Mouse (Mus musculus): ENCODE measurements around the gene Man1c1. TPM values are rescaled to one million over a fixed set of nuclear protein-coding genes. Genes with fewer than 3 reads are reported as not detected.

The Man1c1 gene
- polyA plus RNA-seq, 1 experiment from 2014 or later = 6.3 TPM

- H3K36me3 ChIP-seq = no peaks in the 10 kb centered on the region
- no peak overlapping the region for H3K27ac ChIP-seq (replicated peaks)
- no peaks in the 10 kb centered on the region for H3K9me3 ChIP-seq
- no peak overlapping the region for H3K4me3 ChIP-seq
- no peak for ATAC-seq (ENCODE audit: extremely low read depth, insufficient number of reproducible peaks, low FRiP score, low TSS enrichment)
- no peak overlapping the region for H3K4me2 ChIP-seq
- H3K4me1 ChIP-seq = peaks cover 69% of the 10 kb centered on the region
- H3K9ac ChIP-seq = no peak overlapping the region
- WGBS = 82% methylated on average over 12 of the region's 12 CpGs
- H3K27me3 ChIP-seq (replicated peaks) = no peaks in the 10 kb centered on the region
Observed at GRCm38 (mm10) chr4:134673882-134674463, 30.1 kb downstream of the Man1c1 start.

- Histone ChIP-seq H3K4me3 (no peak overlapping the region), H3K36me3 (no peaks in the 10 kb centered on the region), H3K4me1 (peaks cover 69% of the 10 kb centered on the region), H3K4me2 (no peak overlapping the region), H3K9ac (no peak overlapping the region), H3K9me3 (no peaks in the 10 kb centered on the region), H3K27me3 (replicated peaks) (no peaks in the 10 kb centered on the region), H3K27ac (replicated peaks) (no peak overlapping the region)
- 92% methylated on average over 8 of the region's 8 CpGs for WGBS
- ATAC-seq (ENCODE audit: extremely low read depth, insufficient number of reproducible peaks, low FRiP score, low TSS enrichment) = no peak
Observed at GRCm38 (mm10) chr4:134673151-134673550, 30.9 kb downstream of the Man1c1 start.

GRCm38 (mm10) chr4:134672326-134672725 is 31.8 kb downstream of the Man1c1 start:
- H3K27ac ChIP-seq (replicated peaks) = no peak overlapping the region
- no peaks in the 10 kb centered on the region for H3K9me3 ChIP-seq
- no peak for ATAC-seq (ENCODE audit: extremely low read depth, insufficient number of reproducible peaks, low FRiP score, low TSS enrichment)
- no peak overlapping the region for H3K4me3 ChIP-seq
- 84% methylated on average over 8 of the region's 8 CpGs for WGBS
- peaks cover 62% of the 10 kb centered on the region for H3K4me1 ChIP-seq
- H3K36me3 ChIP-seq = no peaks in the 10 kb centered on the region
- peak overlapping the region; percentile 28; the same call in 1 of the 2 replicates for H3K9ac ChIP-seq
- no peak overlapping the region for H3K4me2 ChIP-seq
- no peaks in the 10 kb centered on the region for H3K27me3 ChIP-seq (replicated peaks)

DNA sequence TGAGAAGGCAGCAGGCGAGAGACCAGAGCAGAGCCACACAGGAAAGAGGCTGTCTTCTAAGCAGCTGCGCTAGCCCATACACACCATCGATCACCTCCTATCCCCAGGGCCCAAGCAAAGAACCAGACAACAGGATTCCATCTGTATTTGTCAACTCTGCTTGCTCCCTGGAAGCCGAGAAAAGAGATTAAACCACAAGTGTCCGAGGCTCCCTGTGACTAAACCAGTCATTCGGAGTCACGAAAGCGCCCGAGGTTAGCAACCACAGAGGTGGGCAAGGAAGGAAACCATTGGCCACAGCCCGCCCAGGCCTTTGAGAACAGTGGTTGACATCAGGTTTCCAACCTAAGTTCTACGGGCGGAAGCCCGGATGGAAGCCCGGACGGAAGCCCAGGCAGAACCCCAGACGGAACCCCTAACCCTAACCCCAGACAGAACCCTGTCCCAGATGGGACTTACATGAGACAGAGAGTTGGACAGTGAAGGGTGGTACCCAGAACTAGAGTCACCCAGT is 32.4 kb downstream of the Man1c1 start:
- H3K4me2 ChIP-seq = no peak overlapping the region
- H3K36me3 ChIP-seq = no peaks in the 10 kb centered on the region
- ATAC-seq (ENCODE audit: extremely low read depth, insufficient number of reproducible peaks, low FRiP score, low TSS enrichment) = no peak
- no peak overlapping the region for H3K27ac ChIP-seq (replicated peaks)
- H3K9ac ChIP-seq = no peak overlapping the region
- H3K4me1 ChIP-seq = peaks cover 56% of the 10 kb centered on the region
- H3K27me3 ChIP-seq (replicated peaks) = no peaks in the 10 kb centered on the region
- 76% methylated on average over 16 of the region's 16 CpGs for WGBS
- H3K4me3 ChIP-seq = no peak overlapping the region
- H3K9me3 ChIP-seq = no peaks in the 10 kb centered on the region

DNA sequence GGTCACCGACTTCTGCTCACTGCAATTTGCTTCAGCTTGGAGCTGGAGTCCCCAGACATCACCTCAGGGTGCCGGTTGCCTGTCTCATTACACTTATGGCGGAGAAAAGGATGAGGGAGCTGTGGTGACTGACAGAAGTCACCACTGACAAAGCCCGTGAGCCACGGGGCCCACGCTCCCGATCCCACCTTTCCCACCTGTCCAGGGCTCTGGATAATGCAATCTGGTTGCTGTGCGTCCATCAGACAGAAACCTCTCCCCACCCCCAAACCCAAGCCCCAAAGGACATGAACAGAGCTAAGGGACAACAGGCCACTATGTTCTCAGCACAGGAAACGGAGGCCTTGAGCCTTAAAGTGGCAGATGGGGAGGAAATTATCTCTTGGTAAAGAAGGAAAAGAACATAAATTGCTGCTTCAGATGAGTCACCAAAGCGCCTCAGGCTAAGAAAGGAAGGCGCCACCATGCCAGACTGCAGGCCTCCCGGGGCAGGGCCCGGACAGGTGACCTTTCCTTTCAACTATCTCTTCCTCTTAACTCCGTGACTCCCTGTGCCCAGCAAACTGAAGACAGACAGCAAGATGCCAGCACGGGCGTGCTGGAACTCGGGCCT is 34.2 kb downstream of the Man1c1 start:
- H3K9me3 ChIP-seq = no peaks in the 10 kb centered on the region
- ATAC-seq (ENCODE audit: extremely low read depth, insufficient number of reproducible peaks, low FRiP score, low TSS enrichment) = no peak
- H3K4me1 ChIP-seq = peaks cover 37% of the 10 kb centered on the region
- no peak overlapping the region for H3K4me3 ChIP-seq
- no peaks in the 10 kb centered on the region for H3K27me3 ChIP-seq (replicated peaks)
- peak overlapping the region; percentile 28; the same call in 1 of the 2 replicates for H3K9ac ChIP-seq
- 52% methylated on average over 17 of the region's 17 CpGs for WGBS
- H3K27ac ChIP-seq (replicated peaks) = 0 out of 2 replicates have a peak overlapping the region, but pooled peaks have one; percentile 12
- H3K4me2 ChIP-seq = no peak overlapping the region
- no peaks in the 10 kb centered on the region for H3K36me3 ChIP-seq

DNA sequence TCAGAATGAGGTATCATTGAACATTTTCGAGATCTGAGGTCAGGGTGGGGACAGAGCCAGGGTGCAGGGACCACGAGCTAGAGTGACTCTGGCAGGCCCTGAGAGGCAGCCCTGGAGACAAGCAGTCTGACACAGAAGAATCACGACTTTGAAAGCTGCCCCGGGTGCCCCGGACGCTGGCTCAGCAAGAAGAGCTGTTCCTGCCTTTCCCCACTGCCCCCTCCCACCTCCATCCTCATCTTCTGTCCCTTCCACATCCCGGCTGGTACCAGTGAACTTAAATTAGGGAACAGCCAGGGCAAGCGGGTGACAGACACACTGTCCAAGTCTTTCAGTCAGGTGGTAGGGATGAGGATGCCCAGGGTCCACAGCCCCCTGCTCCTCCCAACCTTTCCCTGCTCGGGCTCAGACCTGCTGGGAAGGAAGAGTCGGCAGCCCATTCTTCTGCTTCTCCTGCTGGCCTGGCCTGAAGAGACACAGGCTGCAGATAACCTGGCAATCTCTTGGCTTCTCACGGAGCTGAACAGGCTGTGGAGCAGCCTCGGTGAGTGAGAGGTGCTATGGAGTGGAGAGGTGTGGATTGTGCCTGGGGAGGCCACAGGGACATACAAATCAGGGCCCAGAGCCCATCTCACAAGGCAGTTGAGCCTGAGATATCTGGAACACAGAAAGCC is 35.6 kb downstream of the Man1c1 start:
- H3K27me3 ChIP-seq (replicated peaks) = no peaks in the 10 kb centered on the region
- H3K9ac ChIP-seq = peak overlapping the region; percentile 64
- peaks cover 44% of the 10 kb centered on the region for H3K4me1 ChIP-seq
- WGBS = 43% methylated on average over 12 of the region's 12 CpGs
- no peaks in the 10 kb centered on the region for H3K36me3 ChIP-seq
- no peak overlapping the region for H3K4me3 ChIP-seq
- no peak overlapping the region for H3K4me2 ChIP-seq
- no peak overlapping the region; the same call in 1 of the 2 replicates for H3K27ac ChIP-seq (replicated peaks)
- H3K9me3 ChIP-seq = no peaks in the 10 kb centered on the region
- ATAC-seq (ENCODE audit: extremely low read depth, insufficient number of reproducible peaks, low FRiP score, low TSS enrichment) = no peak

GRCm38 (mm10) chr4:134666391-134666790 is 37.7 kb downstream of the Man1c1 start:
- Histone ChIP-seq H3K4me3 (no peak overlapping the region), H3K36me3 (no peaks in the 10 kb centered on the region), H3K4me2 (no peak overlapping the region), H3K9ac (no peak overlapping the region), H3K27me3 (replicated peaks) (no peaks in the 10 kb centered on the region), H3K4me1 (peaks cover 60% of the 10 kb centered on the region), H3K27ac (replicated peaks) (no peak overlapping the region), H3K9me3 (no peaks in the 10 kb centered on the region)
- 83% methylated on average over 19 of the region's 19 CpGs for WGBS
- ATAC-seq (ENCODE audit: extremely low read depth, insufficient number of reproducible peaks, low FRiP score, low TSS enrichment) = no peak

DNA sequence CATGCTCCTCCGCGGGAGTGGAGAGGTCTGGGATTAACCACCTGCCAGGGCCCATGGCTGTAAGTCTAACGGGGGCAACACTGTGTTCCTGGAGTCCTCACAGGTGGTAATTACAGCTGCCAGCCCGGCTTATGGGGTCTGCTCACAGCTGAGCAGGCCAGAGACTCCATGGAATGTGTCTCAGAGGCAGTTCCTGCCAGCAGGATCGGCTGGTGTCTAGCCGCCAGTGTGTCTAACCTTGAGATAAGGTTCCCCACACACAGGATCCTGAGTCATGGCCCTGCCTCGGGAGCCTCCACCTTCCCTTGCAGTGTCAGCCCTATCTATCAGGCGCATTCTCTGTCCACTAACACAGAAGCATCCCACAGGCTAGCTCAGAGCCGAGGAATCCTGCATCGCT is 41.0 kb downstream of the Man1c1 start:
- peak overlapping the region; percentile 60; the same call in 1 of the 2 replicates for H3K9ac ChIP-seq
- H3K27ac ChIP-seq (replicated peaks) = peak overlapping the region; percentile 87
- peaks cover 54% of the 10 kb centered on the region for H3K4me1 ChIP-seq
- no peaks in the 10 kb centered on the region for H3K27me3 ChIP-seq (replicated peaks)
- peak overlapping the region; percentile 41 for H3K4me2 ChIP-seq
- no peaks in the 10 kb centered on the region for H3K9me3 ChIP-seq
- H3K4me3 ChIP-seq = no peak overlapping the region
- no peaks in the 10 kb centered on the region; the same call in 1 of the 2 replicates for H3K36me3 ChIP-seq
- WGBS = 11% methylated on average over 10 of the region's 10 CpGs
- peak; percentile 53 for ATAC-seq (ENCODE audit: extremely low read depth, insufficient number of reproducible peaks, low FRiP score, low TSS enrichment)

GRCm38 (mm10) chr4:134660630-134661183 is 43.4 kb downstream of the Man1c1 start:
- Histone ChIP-seq H3K27me3 (replicated peaks) (no peaks in the 10 kb centered on the region; the same call in 1 of the 2 replicates), H3K4me2 (peak overlapping the region; percentile 69), H3K4me3 (no peak overlapping the region), H3K27ac (replicated peaks) (peak overlapping the region; percentile 53; the same call in 1 of the 2 replicates), H3K9me3 (no peaks in the 10 kb centered on the region), H3K4me1 (peaks cover 61% of the 10 kb centered on the region), H3K36me3 (no peaks in the 10 kb centered on the region; the same call in 1 of the 2 replicates), H3K9ac (peak overlapping the region; percentile 67)
- 62% methylated on average over 18 of the region's 18 CpGs for WGBS
- ATAC-seq (ENCODE audit: extremely low read depth, insufficient number of reproducible peaks, low FRiP score, low TSS enrichment) = no peak

- Histone ChIP-seq H3K27me3 (replicated peaks) (no peaks in the 10 kb centered on the region; the same call in 1 of the 2 replicates), H3K27ac (replicated peaks) (peak overlapping the region; percentile 53), H3K9me3 (no peaks in the 10 kb centered on the region), H3K4me3 (peak overlapping the region; percentile 35), H3K36me3 (no peaks in the 10 kb centered on the region; the same call in 1 of the 2 replicates), H3K9ac (peak overlapping the region; percentile 67), H3K4me2 (peak overlapping the region; percentile 69), H3K4me1 (peaks cover 61% of the 10 kb centered on the region)
- no peak for ATAC-seq (ENCODE audit: extremely low read depth, insufficient number of reproducible peaks, low FRiP score, low TSS enrichment)
- WGBS = 17% methylated on average over 27 of the region's 27 CpGs
Observed at GRCm38 (mm10) chr4:134659354-134660301, 44.5 kb downstream of the Man1c1 start.
